Mouse (Mus musculus) fibroblast of lung, adult 2 months (primary cell): ENCODE results near the gene Mier2.

Experiments
- DNase-seq: peaks from one replicate; pipeline ENCODE4 v3.0.0-alpha.2; 2011; ENCODE audit warnings: low read depth

Mier2 gene

GRCm38 (mm10) chr10:79574796-79575195, 19.8 kb upstream of the Mier2 start:
- no peak for DNase-seq

- no peak for DNase-seq
Measured at GRCm38 (mm10) chr10:79574350-79574749, 19.4 kb upstream of the Mier2 start.

GRCm38 (mm10) chr10:79573611-79574010, 18.6 kb upstream of the Mier2 start:
- no peak for DNase-seq

- no peak for DNase-seq
Measured at GRCm38 (mm10) chr10:79571314-79571713, 16.3 kb upstream of the Mier2 start.

GRCm38 (mm10) chr10:79569921-79570320, 14.9 kb upstream of the Mier2 start:
- DNase-seq, result no peak

- DNase-seq, result no peak
Measured at GRCm38 (mm10) chr10:79559716-79560115, 4.7 kb upstream of the Mier2 start.

GRCm38 (mm10) chr10:79557496-79557895, 2.5 kb upstream of the Mier2 start:
- no peak for DNase-seq

GRCm38 (mm10) chr10:79556951-79557350, 2.0 kb upstream of the Mier2 start:
- no peak for DNase-seq

GRCm38 (mm10) chr10:79555238-79555724, 282 bp upstream of the Mier2 start:
- no peak for DNase-seq

- DNase-seq, result no peak
Measured at GRCm38 (mm10) chr10:79553691-79554090, 1.3 kb downstream of the Mier2 start.

GRCm38 (mm10) chr10:79553176-79553575, 1.8 kb downstream of the Mier2 start:
- no peak for DNase-seq

- DNase-seq, result no peak
Measured at GRCm38 (mm10) chr10:79552531-79552930, 2.5 kb downstream of the Mier2 start.

GRCm38 (mm10) chr10:79550366-79550765, 4.6 kb downstream of the Mier2 start:
- DNase-seq, result no peak

GRCm38 (mm10) chr10:79548971-79549723, 5.9 kb downstream of the Mier2 start:
- DNase-seq, result no peak

GRCm38 (mm10) chr10:79548546-79548945, 6.5 kb downstream of the Mier2 start:
- DNase-seq, result no peak

GRCm38 (mm10) chr10:79547148-79547675, 7.8 kb downstream of the Mier2 start:
- DNase-seq, result no peak

GRCm38 (mm10) chr10:79546483-79546882, 8.5 kb downstream of the Mier2 start:
- DNase-seq, result no peak

GRCm38 (mm10) chr10:79545891-79546290, 9.1 kb downstream of the Mier2 start:
- DNase-seq, result no peak

GRCm38 (mm10) chr10:79544631-79545030, 10.4 kb downstream of the Mier2 start:
- DNase-seq, result no peak

- no peak for DNase-seq
Measured at GRCm38 (mm10) chr10:79543884-79544597, 11.0 kb downstream of the Mier2 start.

- DNase-seq, result no peak
Measured at GRCm38 (mm10) chr10:79542171-79542570, 12.8 kb downstream of the Mier2 start.

GRCm38 (mm10) chr10:79541522-79541921, 13.5 kb downstream of the Mier2 start:
- no peak for DNase-seq

GRCm38 (mm10) chr10:79540746-79541145, 14.3 kb downstream of the Mier2 start:
- no peak for DNase-seq
